Mouse (Mus musculus) Patski (cell line): ENCODE results near the gene Arid4b. TPM values are rescaled to one million over a fixed set of nuclear protein-coding genes. Genes with fewer than 3 reads are reported as not detected.

Experiments
- ATAC-seq: fragments of 100-300 bp; one replicate; pipeline ENCODE4 v1.8.0; 2021
- CTCF ChIA-PET: fragments of 350-600 bp; sonication (Branson Sonifier 250); formaldehyde crosslinking; loops from one replicate; lab custom pipeline; 2022; ENCODE audit warnings: inconsistent platforms; lab: Charles Lee
- POLR2A ChIA-PET: fragments of 350-600 bp; sonication (Branson Sonifier 250); formaldehyde crosslinking; loops from one replicate; lab custom pipeline; 2022; ENCODE audit warnings: antibody characterized with exemption, inconsistent platforms; lab: Charles Lee
- DNase-seq: peaks from one replicate; pipeline ENCODE4 v3.0.0-alpha.2; 2011; ENCODE audit warnings: low read depth, low spot score
- H3K27me3 ChIP-seq: fragments of 371-371 bp; one replicate; pipeline ENCODE4 v1.5.1; 2021
- CTCF ChIP-seq: fragments of 100-300 bp; IDR thresholded peaks from one replicate; pipeline ENCODE4 v1.5.1; 2021
- in situ Hi-C: fragments of 300-500 bp; cut with MboI; formaldehyde crosslinking; loops from 3 replicates; pipeline ENCODE4 v1.11.1; 2018; ENCODE audit warnings: low pct_unique_long_range_greater_than_20kb, mixed read lengths
- polyA plus RNA-seq: library from polyadenylated mRNA; unstranded; gene quantifications from one replicate; pipeline ENCODE4 v1.2.3, GENCODE M21; 2021

Arid4b gene
- polyA plus RNA-seq, 1 experiment from 2014 or later: 31.1 TPM

- H3K27me3 ChIP-seq: no peaks in the 10 kb centered on the region
- DNase-seq (no peak), ATAC-seq (no peak)
- ChIA-PET CTCF (no interaction called here), POLR2A (no interaction called here)
- TF ChIP-seq CTCF: no peak
- in situ Hi-C loops: loop anchor here (25.0 kb wide), 1 partner anchor 556 kb away; the partner anchor contains the start of genes Mrpl32 and Psma2
These were observed 6.2 kb upstream of the Arid4b start for GRCm38 (mm10) chr13:14056801-14057200.

- POLR2A ChIA-PET: no interaction called here
- CTCF ChIA-PET: interaction anchor here (0.9 to 1.5 kb wide), 2 partner anchors 15 to 69 kb away, joined by 3 read pairs; no protein-coding TSS in a partner anchor
- DNase-seq (no peak), ATAC-seq (no peak)
- no peaks in the 10 kb centered on the region for H3K27me3 ChIP-seq
- TF ChIP-seq CTCF: no peak
- in situ Hi-C loops: loop anchor here (25.0 kb wide), 1 partner anchor 553 kb away; the partner anchor contains the start of genes Mrpl32 and Psma2
These were observed 3.5 kb upstream of the Arid4b start for GRCm38 (mm10) chr13:14059582-14059981.

- ATAC-seq (no peak), DNase-seq (no peak)
- ChIA-PET POLR2A (interaction anchor here (0.7 to 3.7 kb wide), 2 partner anchors 22 to 317 kb away, joined by 4 to 15 read pairs; partner anchors contain the start of gene Tbce), CTCF (interaction anchor here (1.1 kb wide), 1 partner anchor 29 kb away, joined by 4 read pairs; no protein-coding TSS in a partner anchor)
- no peaks in the 10 kb centered on the region for H3K27me3 ChIP-seq
- in situ Hi-C loops: loop anchor here (25.0 kb wide), 1 partner anchor 550 kb away; the partner anchor contains the start of genes Mrpl32 and Psma2
- TF ChIP-seq CTCF: no peak
These were observed 621 bp upstream of the Arid4b start for GRCm38 (mm10) chr13:14062209-14063012.

- no peak for TF ChIP-seq CTCF
- DNase-seq (no peak), ATAC-seq (peak; percentile 32)
- in situ Hi-C loops: loop anchor here (25.0 kb wide), 1 partner anchor 548 kb away; the partner anchor contains the start of genes Mrpl32 and Psma2
- ChIA-PET POLR2A (interaction anchor here (3.7 kb wide), 1 partner anchor 24 kb away, joined by 15 read pairs; the partner anchor contains the start of gene Tbce), CTCF (no interaction called here)
- no peaks in the 10 kb centered on the region for H3K27me3 ChIP-seq
These were observed 875 bp downstream of the Arid4b start for GRCm38 (mm10) chr13:14063942-14064271.

- H3K27me3 ChIP-seq: no peaks in the 10 kb centered on the region
- POLR2A ChIA-PET: interaction anchor here (0.6 to 1.1 kb wide), 3 partner anchors 12 to 25 kb away, joined by 3 to 4 read pairs (median 3); partner anchors contain the start of gene Tbce
- no peak for TF ChIP-seq CTCF
- in situ Hi-C loops: loop anchor here (25.0 kb wide), 1 partner anchor 548 kb away; the partner anchor contains the start of genes Mrpl32 and Psma2
- DNase-seq (no peak), ATAC-seq (no peak)
- CTCF ChIA-PET: interaction anchor here (1.0 to 1.7 kb wide), 2 partner anchors 10 to 14 kb away, joined by 4 to 5 read pairs; no protein-coding TSS in a partner anchor
These were observed 1.5 kb downstream of the Arid4b start for GRCm38 (mm10) chr13:14064341-14065027.

- no peak for DNase-seq
- CTCF ChIA-PET: interaction anchor here (0.7 to 1.7 kb wide), 3 partner anchors 9 to 93 kb away, joined by 3 to 5 read pairs (median 4); no protein-coding TSS in a partner anchor
- ATAC-seq: no peak
- POLR2A ChIA-PET: interaction anchor here (0.6 to 1.1 kb wide), 2 partner anchors 12 to 21 kb away, joined by 3 to 4 read pairs; no protein-coding TSS in a partner anchor
- no peaks in the 10 kb centered on the region for H3K27me3 ChIP-seq
- no peak for TF ChIP-seq CTCF
- in situ Hi-C loops: loop anchor here (25.0 kb wide), 1 partner anchor 547 kb away; the partner anchor contains the start of genes Mrpl32 and Psma2
These were observed 2.0 kb downstream of the Arid4b start for GRCm38 (mm10) chr13:14065028-14065380.

- no peaks in the 10 kb centered on the region for H3K27me3 ChIP-seq
- DNase-seq: no peak
- POLR2A ChIA-PET: interaction anchor here (0.7 kb wide), 2 partner anchors 87 to 526 kb away, joined by 4 to 7 read pairs; no protein-coding TSS in a partner anchor
- no peak for ATAC-seq
- in situ Hi-C loops: loop anchor here (25.0 kb wide), 1 partner anchor 547 kb away; the partner anchor contains the start of genes Mrpl32 and Psma2
- TF ChIP-seq CTCF: no peak
- CTCF ChIA-PET: interaction anchor here (0.7 to 1.7 kb wide), 4 partner anchors 10 to 93 kb away, joined by 3 to 5 read pairs (median 4); no protein-coding TSS in a partner anchor
These were observed 2.7 kb downstream of the Arid4b start for GRCm38 (mm10) chr13:14065701-14066100.

- ChIA-PET CTCF (no interaction called here), POLR2A (interaction anchor here (0.6 kb wide), 1 partner anchor 952 kb away, joined by 3 read pairs; no protein-coding TSS in a partner anchor)
- ATAC-seq (no peak), DNase-seq (no peak)
- H3K27me3 ChIP-seq: no peaks in the 10 kb centered on the region
- in situ Hi-C loops: loop anchor here (25.0 kb wide), 1 partner anchor 544 kb away; the partner anchor contains the start of genes Mrpl32 and Psma2
- TF ChIP-seq CTCF: no peak
These were observed 5.0 kb downstream of the Arid4b start for GRCm38 (mm10) chr13:14068035-14068434.

GRCm38 (mm10) chr13:14069291-14069690, 6.3 kb downstream of the Arid4b start:
- DNase-seq (no peak), ATAC-seq (no peak)
- no peaks in the 10 kb centered on the region for H3K27me3 ChIP-seq
- in situ Hi-C loops: loop anchor here (25.0 kb wide), 1 partner anchor 543 kb away; the partner anchor contains the start of genes Mrpl32 and Psma2
- ChIA-PET CTCF (no interaction called here), POLR2A (no interaction called here)
- TF ChIP-seq CTCF: no peak
